Mouse (Mus musculus): ENCODE results near the gene Ehd4.

The Ehd4 gene

GRCm38 (mm10) chr2:120146543-120146942 is 7.9 kb downstream of the Ehd4 start:
- in situ Hi-C loops (cut with MboI; ENCODE audit: low sequenced_read_pairs): no loop called here

GRCm38 (mm10) chr2:120144390-120144789 is 10.0 kb downstream of the Ehd4 start:
- in situ Hi-C loops (cut with MboI; ENCODE audit: low sequenced_read_pairs): no loop called here

- in situ Hi-C loops (cut with MboI; ENCODE audit: low sequenced_read_pairs): no loop called here
These were observed 12.1 kb downstream of the Ehd4 start for GRCm38 (mm10) chr2:120142336-120142735.

- in situ Hi-C loops (cut with MboI; ENCODE audit: low sequenced_read_pairs): no loop called here
These were observed 12.7 kb downstream of the Ehd4 start for GRCm38 (mm10) chr2:120141671-120142070.

- in situ Hi-C loops (cut with MboI; ENCODE audit: low sequenced_read_pairs): no loop called here
These were observed 14.1 kb downstream of the Ehd4 start for GRCm38 (mm10) chr2:120140326-120140725.

- in situ Hi-C loops (cut with MboI; ENCODE audit: low sequenced_read_pairs): no loop called here
These were observed 15.3 kb downstream of the Ehd4 start for GRCm38 (mm10) chr2:120139091-120139490.

- in situ Hi-C loops (cut with MboI; ENCODE audit: low sequenced_read_pairs): no loop called here
These were observed 17.1 kb downstream of the Ehd4 start for GRCm38 (mm10) chr2:120137281-120137680.

GRCm38 (mm10) chr2:120134453-120135075 is 19.8 kb downstream of the Ehd4 start:
- in situ Hi-C loops (cut with MboI; ENCODE audit: low sequenced_read_pairs): no loop called here

GRCm38 (mm10) chr2:120131881-120132280 is 22.5 kb downstream of the Ehd4 start:
- in situ Hi-C loops (cut with MboI; ENCODE audit: low sequenced_read_pairs): no loop called here

- in situ Hi-C loops (cut with MboI; ENCODE audit: low sequenced_read_pairs): no loop called here
These were observed 25.0 kb downstream of the Ehd4 start for GRCm38 (mm10) chr2:120129252-120129908.

- in situ Hi-C loops (cut with MboI; ENCODE audit: low sequenced_read_pairs): no loop called here
These were observed 25.8 kb downstream of the Ehd4 start for GRCm38 (mm10) chr2:120128611-120129051.

GRCm38 (mm10) chr2:120128011-120128410 is 26.4 kb downstream of the Ehd4 start:
- in situ Hi-C loops (cut with MboI; ENCODE audit: low sequenced_read_pairs): no loop called here

- in situ Hi-C loops (cut with MboI; ENCODE audit: low sequenced_read_pairs): no loop called here
These were observed 27.5 kb downstream of the Ehd4 start for GRCm38 (mm10) chr2:120126901-120127300.

GRCm38 (mm10) chr2:120126408-120126807 is 28.0 kb downstream of the Ehd4 start:
- in situ Hi-C loops (cut with MboI; ENCODE audit: low sequenced_read_pairs): no loop called here

GRCm38 (mm10) chr2:120125461-120125860 is 28.9 kb downstream of the Ehd4 start:
- in situ Hi-C loops (cut with MboI; ENCODE audit: low sequenced_read_pairs): no loop called here

GRCm38 (mm10) chr2:120124946-120125345 is 29.5 kb downstream of the Ehd4 start:
- in situ Hi-C loops (cut with MboI; ENCODE audit: low sequenced_read_pairs): no loop called here

- in situ Hi-C loops (cut with MboI; ENCODE audit: low sequenced_read_pairs): no loop called here
These were observed 30.3 kb downstream of the Ehd4 start for GRCm38 (mm10) chr2:120124096-120124495.

- in situ Hi-C loops (cut with MboI; ENCODE audit: low sequenced_read_pairs): no loop called here
These were observed 31.4 kb downstream of the Ehd4 start for GRCm38 (mm10) chr2:120122983-120123382.

- in situ Hi-C loops (cut with MboI; ENCODE audit: low sequenced_read_pairs): no loop called here
These were observed 37.1 kb downstream of the Ehd4 start for GRCm38 (mm10) chr2:120117346-120117745.

GRCm38 (mm10) chr2:120116362-120116761 is 38.0 kb downstream of the Ehd4 start:
- in situ Hi-C loops (cut with MboI; ENCODE audit: low sequenced_read_pairs): no loop called here

GRCm38 (mm10) chr2:120114977-120115376 is 39.4 kb downstream of the Ehd4 start:
- in situ Hi-C loops (cut with MboI; ENCODE audit: low sequenced_read_pairs): no loop called here

GRCm38 (mm10) chr2:120113963-120114362 is 40.4 kb downstream of the Ehd4 start:
- in situ Hi-C loops (cut with MboI; ENCODE audit: low sequenced_read_pairs): no loop called here

GRCm38 (mm10) chr2:120113476-120113875 is 40.9 kb downstream of the Ehd4 start:
- in situ Hi-C loops (cut with MboI; ENCODE audit: low sequenced_read_pairs): no loop called here
